Mouse (Mus musculus) liver, postnatal 0 days (tissue): ENCODE data around the gene Fam71e2.

ENCODE experiments used
- CTCF ChIP-seq: sonication (generic); IDR thresholded peaks from 2 replicates; pipeline ENCODE4 v1.5.1; 2016; ENCODE audit warnings: antibody characterized with exemption, low read depth
- EP300 ChIP-seq: IDR thresholded peaks from 2 replicates; pipeline ENCODE4 v1.6.1; 2016; ENCODE audit warnings: antibody characterized with exemption, low read depth, mild to moderate bottlenecking

GRCm38 (mm10) chr7:4741151-4741550, 30.0 kb downstream of the Fam71e2 start:
- TF ChIP-seq CTCF (no peak), EP300 (no peak)
